Mouse (Mus musculus) liver, embryonic 11.5 days (tissue): ENCODE data around the gene Cldn13. TPM values are rescaled to one million over a fixed set of nuclear protein-coding genes. Genes with fewer than 3 reads are reported as not detected.
"Not testable (repeated sequence)": the region's sequence is repeated elsewhere in the genome, so short reads cannot be mapped to it uniquely, and the experiment has no call there.

ENCODE experiments used
- ATAC-seq: fragments of 200-750 bp; cut with Nextera tagmentation; replicated peaks from 2 replicates; pipeline ENCODE4 v1.8.0; 2017; ENCODE audit warnings: moderate number of reproducible peaks, mild to moderate bottlenecking, moderate TSS enrichment, moderate library complexity; ENCODE audit not compliant: low FRiP score
- DNase-seq: peaks from one replicate; pipeline ENCODE4 v3.0.0-alpha.2; 2017; ENCODE audit warnings: low spot score
- H3K27ac ChIP-seq: fragments of 300-500 bp; sonication (generic); 2 replicates; pipeline ENCODE4 v1.5.1; 2014; ENCODE audit warnings: mild to moderate bottlenecking, low read depth, low read length, control low read depth
- H3K27me3 ChIP-seq: fragments of 300-500 bp; sonication (generic); replicated peaks from 2 replicates; pipeline ENCODE4 v1.6.1; 2014; ENCODE audit warnings: low read length, mixed read lengths; ENCODE audit not compliant: control insufficient read depth, insufficient read depth
- H3K36me3 ChIP-seq: fragments of 300-500 bp; sonication (generic); 2 replicates; pipeline ENCODE4 v1.6.1; 2014; ENCODE audit warnings: mild to moderate bottlenecking, low read length, moderate library complexity, mixed read lengths; ENCODE audit not compliant: control insufficient read depth, insufficient read depth
- H3K4me1 ChIP-seq: fragments of 300-500 bp; sonication (generic); replicated peaks from 2 replicates; pipeline ENCODE4 v1.6.1; 2014; ENCODE audit warnings: low read length, mixed read lengths; ENCODE audit not compliant: control insufficient read depth, insufficient read depth
- H3K4me2 ChIP-seq: fragments of 300-500 bp; sonication (generic); 2 replicates; pipeline ENCODE4 v1.6.1; 2014; ENCODE audit warnings: mild to moderate bottlenecking, control low read depth, moderate library complexity
- H3K4me3 ChIP-seq: fragments of 300-500 bp; sonication (generic); 2 replicates; pipeline ENCODE4 v1.5.1; 2014; ENCODE audit warnings: low read depth, low read length, control low read depth
- H3K9ac ChIP-seq: fragments of 300-500 bp; sonication (generic); 2 replicates; pipeline ENCODE4 v1.6.1; 2014; ENCODE audit warnings: low read depth, low read length, control low read depth
- H3K9me3 ChIP-seq: fragments of 300-500 bp; sonication (generic); 2 replicates; pipeline ENCODE4 v1.6.1; 2016; ENCODE audit warnings: low read length, inconsistent platforms, mixed read lengths; ENCODE audit not compliant: control insufficient read depth
- WGBS: fragments of 180-500 bp; shearing (Covaris S2); extraction: QIAGEN DNeasy Blood & Tissue Kit; methylation state at CpG from one replicate; pipeline ENCODE4 v1.1.7; 2014; 5-methylcytosine and 5-hydroxymethylcytosine counted together
- polyA plus RNA-seq: library from polyadenylated mRNA; unstranded; fragments of >200 nt; fragmentation: Nextera tagmentation; extraction: Ambion mirVana; gene quantifications from 2 replicates; pipeline ENCODE4 v1.2.1, GENCODE M21; 2014

Gene Cldn13
- polyA plus RNA-seq, 1 experiment from 2014 or later = 115 TPM

- H3K4me2 ChIP-seq = no peak overlapping the region
- ATAC-seq = no peak
- H3K4me1 ChIP-seq = peaks cover 12% of the 10 kb centered on the region
- H3K27ac ChIP-seq = no peak overlapping the region
- WGBS = 52% methylated on average over 5 of the region's 5 CpGs
- peaks cover 16% of the 10 kb centered on the region for H3K27me3 ChIP-seq
- no peak overlapping the region for H3K4me3 ChIP-seq
- H3K9me3 ChIP-seq = no peaks in the 10 kb centered on the region
- no peak for DNase-seq
- no peaks in the 10 kb centered on the region for H3K36me3 ChIP-seq
- no peak overlapping the region for H3K9ac ChIP-seq
Measured at GRCm38 (mm10) chr5:134947420-134948084, 32.2 kb upstream of the Cldn13 start.

GRCm38 (mm10) chr5:134946857-134947255 is 31.5 kb upstream of the Cldn13 start, which contains the start of gene Cldn4:
Cldn4 (minus strand) TSS chr5:134946934.
- peaks cover 16% of the 10 kb centered on the region for H3K27me3 ChIP-seq
- H3K9ac ChIP-seq = no peak within 1 kb of the TSS
- H3K4me2 ChIP-seq = peak within 1 kb of the TSS; percentile 22

GRCm38 (mm10) chr5:134946063-134946856 is 30.9 kb upstream of the Cldn13 start:
- Histone ChIP-seq H3K9me3 (no peaks in the 10 kb centered on the region), H3K36me3 (no peaks in the 10 kb centered on the region), H3K9ac (no peak overlapping the region), H3K4me1 (peaks cover 8% of the 10 kb centered on the region), H3K27me3 (peaks cover 16% of the 10 kb centered on the region), H3K4me3 (peak overlapping the region; percentile 0; the same call in 1 of the 2 replicates), H3K27ac (no peak overlapping the region), H3K4me2 (peak overlapping the region; percentile 22)
- ATAC-seq (no peak), DNase-seq (no peak)
- WGBS = 34% methylated on average over 43 of the region's 43 CpGs

More at GRCm38 (mm10) chr5:134946857-134947255, 31.5 kb upstream of the Cldn13 start, which contains the start of gene Cldn4:
- Histone ChIP-seq H3K9me3 (no peaks in the 10 kb centered on the region), H3K4me3 (peak within 1 kb of the TSS; percentile 0; the same call in 1 of the 2 replicates), H3K4me1 (peaks cover 12% of the 10 kb centered on the region), H3K27ac (no peak within 1 kb of the TSS), H3K36me3 (no peaks in the 10 kb centered on the region)
- ATAC-seq = no peak
- 32% methylated on average over 11 of the region's 11 CpGs for WGBS
- no peak for DNase-seq

GRCm38 (mm10) chr5:134945266-134945959 is 30.1 kb upstream of the Cldn13 start:
- DNase-seq = no peak

GRCm38 (mm10) chr5:134944179-134944578 is 28.9 kb upstream of the Cldn13 start:
- H3K36me3 ChIP-seq = no peaks in the 10 kb centered on the region
- no peak overlapping the region for H3K9ac ChIP-seq
- H3K27me3 ChIP-seq = peaks cover 16% of the 10 kb centered on the region
- H3K4me1 ChIP-seq = peaks cover 5% of the 10 kb centered on the region
- 61% methylated on average over 5 of the region's 5 CpGs for WGBS
- no peak overlapping the region for H3K27ac ChIP-seq
- ATAC-seq (no peak), DNase-seq (no peak)
- H3K4me2 ChIP-seq = no peak overlapping the region
- no peaks in the 10 kb centered on the region for H3K9me3 ChIP-seq
- H3K4me3 ChIP-seq = no peak overlapping the region

More at GRCm38 (mm10) chr5:134945266-134945959, 30.1 kb upstream of the Cldn13 start:
- no peak for ATAC-seq
- Histone ChIP-seq H3K9me3 (no peaks in the 10 kb centered on the region), H3K9ac (no peak overlapping the region), H3K36me3 (no peaks in the 10 kb centered on the region), H3K27ac (no peak overlapping the region), H3K4me1 (peaks cover 5% of the 10 kb centered on the region), H3K27me3 (peaks cover 16% of the 10 kb centered on the region), H3K4me2 (no peak overlapping the region), H3K4me3 (peak overlapping the region; percentile 0; the same call in 1 of the 2 replicates)
- WGBS = 55% methylated on average over 17 of the region's 19 CpGs

GRCm38 (mm10) chr5:134942740-134943139 is 27.4 kb upstream of the Cldn13 start:
- ATAC-seq (no peak), DNase-seq (no peak)
- no peak overlapping the region for H3K9ac ChIP-seq
- 77% methylated on average over 2 of the region's 2 CpGs for WGBS
- peaks cover 16% of the 10 kb centered on the region for H3K27me3 ChIP-seq
- H3K27ac ChIP-seq = no peak overlapping the region
- no peaks in the 10 kb centered on the region for H3K9me3 ChIP-seq
- H3K4me3 ChIP-seq = no peak overlapping the region
- peaks cover 5% of the 10 kb centered on the region for H3K4me1 ChIP-seq
- no peaks in the 10 kb centered on the region for H3K36me3 ChIP-seq
- H3K4me2 ChIP-seq = no peak overlapping the region

GRCm38 (mm10) chr5:134941472-134942209 is 26.3 kb upstream of the Cldn13 start:
- Histone ChIP-seq H3K36me3 (no peaks in the 10 kb centered on the region), H3K9ac (no peak overlapping the region), H3K4me3 (no peak overlapping the region), H3K4me1 (peaks cover 4% of the 10 kb centered on the region), H3K27me3 (peaks cover 10% of the 10 kb centered on the region), H3K9me3 (no peaks in the 10 kb centered on the region), H3K4me2 (no peak overlapping the region), H3K27ac (no peak overlapping the region; the same call in 1 of the 2 replicates)
- DNase-seq (no peak), ATAC-seq (peak; percentile 46)
- WGBS = 76% methylated on average over 14 of the region's 14 CpGs

GRCm38 (mm10) chr5:134939554-134939953 is 24.2 kb upstream of the Cldn13 start:
- not testable (repeated sequence) for ATAC-seq

More at GRCm38 (mm10) chr5:134939554-134939953, 24.2 kb upstream of the Cldn13 start:
- H3K36me3 ChIP-seq, H3K27me3 ChIP-seq, H3K4me2 ChIP-seq, H3K9me3 ChIP-seq, H3K9ac ChIP-seq, H3K27ac ChIP-seq, DNase-seq, H3K4me3 ChIP-seq, H3K4me1 ChIP-seq: not testable (repeated sequence)
- WGBS = 87% methylated on average over 2 of the region's 7 CpGs
